Mouse (Mus musculus) limb, embryonic 12.5 days (tissue): ENCODE data around the gene Pagr1b. TPM values are rescaled to one million over a fixed set of nuclear protein-coding genes. Genes with fewer than 3 reads are reported as not detected.

Experiments used
- ATAC-seq: fragments of 200-750 bp; cut with Nextera tagmentation; 2 replicates; pipeline ENCODE4 v1.8.0; 2017; ENCODE audit warnings: low read depth, moderate TSS enrichment; ENCODE audit not compliant: insufficient number of reproducible peaks, insufficient read depth, low FRiP score, low TSS enrichment
- H3K27ac ChIP-seq: fragments of 300-500 bp; sonication (generic); 2 replicates; pipeline ENCODE4 v1.5.1; 2016; ENCODE audit warnings: mild to moderate bottlenecking, moderate library complexity
- H3K27me3 ChIP-seq: fragments of 300-500 bp; sonication (generic); 2 replicates; pipeline ENCODE4 v1.6.1; 2016; ENCODE audit warnings: mild to moderate bottlenecking, moderate library complexity
- H3K36me3 ChIP-seq: fragments of 300-500 bp; sonication (generic); 2 replicates; pipeline ENCODE4 v1.6.1; 2016; ENCODE audit warnings: mild to moderate bottlenecking, moderate library complexity
- H3K4me1 ChIP-seq: fragments of 300-500 bp; sonication (generic); replicated peaks from 2 replicates; pipeline ENCODE4 v1.6.1; 2016
- H3K4me2 ChIP-seq: fragments of 300-500 bp; sonication (generic); 2 replicates; pipeline ENCODE4 v1.6.1; 2016; ENCODE audit warnings: mild to moderate bottlenecking, moderate library complexity
- H3K4me3 ChIP-seq: fragments of 300-500 bp; sonication (generic); replicated peaks from 2 replicates; pipeline ENCODE4 v1.5.1; 2016; ENCODE audit warnings: mild to moderate bottlenecking
- H3K9ac ChIP-seq: fragments of 300-500 bp; sonication (generic); replicated peaks from 2 replicates; pipeline ENCODE4 v1.6.1; 2016; ENCODE audit warnings: mild to moderate bottlenecking, moderate library complexity
- H3K9me3 ChIP-seq: fragments of 300-500 bp; sonication (generic); 2 replicates; pipeline ENCODE4 v1.6.1; 2016; ENCODE audit warnings: mild to moderate bottlenecking, moderate library complexity
- WGBS: fragments of 180-500 bp; shearing (Covaris S2); methylation state at CpG from one replicate; pipeline ENCODE4 v1.1.7; 2016; 5-methylcytosine and 5-hydroxymethylcytosine counted together
- polyA plus RNA-seq: library from polyadenylated mRNA; unstranded; fragments of >200 nt; fragmentation: Nextera tagmentation; extraction: Ambion mirVana; gene quantifications from 2 replicates; pipeline ENCODE4 v1.2.1, GENCODE M21; 2016

The Pagr1b gene
- polyA plus RNA-seq, 1 experiment from 2014 or later = 0.59 TPM

DNA sequence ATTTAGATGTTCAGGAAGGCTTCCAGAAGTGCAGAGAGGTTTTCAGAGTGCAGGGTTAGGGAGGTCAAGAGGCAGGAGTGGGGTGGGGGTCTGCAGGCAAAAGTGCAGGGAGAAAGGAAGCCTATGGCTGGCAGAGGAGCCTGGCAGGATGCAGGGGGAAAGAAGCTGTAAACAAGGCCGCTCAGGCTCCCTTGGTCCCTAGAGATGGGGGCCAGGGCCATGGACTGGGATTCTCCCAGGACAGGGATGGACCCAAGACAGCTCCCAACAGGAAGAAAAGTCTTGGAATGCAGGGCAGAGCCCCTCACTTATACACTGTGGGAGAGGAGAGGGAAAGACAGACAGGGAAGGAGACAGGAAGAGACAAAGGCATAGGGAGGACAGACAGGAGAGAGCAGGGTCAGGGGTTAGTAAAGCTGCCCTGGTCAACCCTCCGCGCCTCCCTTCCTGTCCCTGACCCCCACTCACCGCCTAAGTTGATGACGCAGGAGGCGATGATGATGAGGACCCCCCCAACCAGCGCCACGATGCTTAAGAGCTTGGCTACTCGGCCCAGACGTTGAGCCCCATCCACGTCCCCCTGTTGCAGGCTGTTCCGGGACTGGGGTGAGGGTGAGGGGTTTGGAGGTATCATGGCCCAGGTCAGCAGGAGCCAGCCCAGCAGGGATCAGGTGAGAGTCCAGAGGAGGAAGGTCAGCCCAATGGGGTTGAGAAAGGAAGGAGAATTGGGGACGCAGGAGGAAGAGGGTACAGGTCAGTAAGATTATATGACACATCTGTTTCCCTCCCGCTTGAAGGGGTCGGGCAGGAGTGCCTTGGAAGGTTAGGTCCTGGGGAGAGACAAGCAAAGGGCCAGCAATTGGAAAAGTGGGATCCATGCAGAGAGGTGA is 2.4 kb upstream of the Pagr1b start:
- peaks cover 83% of the 10 kb centered on the region for H3K4me1 ChIP-seq
- WGBS = 84% methylated on average over 15 of the region's 15 CpGs
- peaks cover 50% of the 10 kb centered on the region for H3K36me3 ChIP-seq
- H3K9ac ChIP-seq = peak overlapping the region; percentile 74; the same call in 1 of the 2 replicates
- H3K27me3 ChIP-seq = no peaks in the 10 kb centered on the region
- no peak for ATAC-seq
- H3K4me3 ChIP-seq = peak overlapping the region; percentile 12; the same call in 1 of the 2 replicates
- H3K27ac ChIP-seq = peak overlapping the region; percentile 92
- H3K4me2 ChIP-seq = peak overlapping the region; percentile 92
- H3K9me3 ChIP-seq = no peaks in the 10 kb centered on the region

DNA sequence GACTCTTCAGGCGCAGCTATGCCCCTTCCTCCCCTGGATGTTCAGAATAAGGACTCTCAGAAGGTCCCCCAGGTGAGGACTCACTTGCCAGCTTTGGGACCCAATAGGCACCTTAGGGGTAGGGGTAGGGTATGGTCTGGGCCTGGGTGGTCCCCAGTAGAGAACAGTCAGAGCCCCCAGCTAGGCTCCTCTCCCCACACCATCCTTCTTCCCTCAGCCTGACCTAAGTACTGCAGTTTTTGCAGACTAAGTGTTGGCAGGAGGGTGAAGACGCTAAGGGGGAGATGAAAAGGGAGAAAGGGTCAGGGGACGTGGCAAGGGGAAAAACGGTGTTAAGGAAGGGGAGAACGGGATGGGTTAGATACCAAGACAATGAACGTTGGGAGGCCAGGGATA is 1.7 kb upstream of the Pagr1b start:
- 46% methylated on average over 6 of the region's 6 CpGs for WGBS
- Histone ChIP-seq H3K9me3 (no peaks in the 10 kb centered on the region), H3K9ac (peak overlapping the region; percentile 45; the same call in 1 of the 2 replicates), H3K4me1 (peaks cover 76% of the 10 kb centered on the region), H3K4me3 (peak overlapping the region; percentile 12; the same call in 1 of the 2 replicates), H3K36me3 (peaks cover 50% of the 10 kb centered on the region), H3K27me3 (no peaks in the 10 kb centered on the region), H3K4me2 (peak overlapping the region; percentile 92), H3K27ac (peak overlapping the region; percentile 80)
- no peak for ATAC-seq

DNA sequence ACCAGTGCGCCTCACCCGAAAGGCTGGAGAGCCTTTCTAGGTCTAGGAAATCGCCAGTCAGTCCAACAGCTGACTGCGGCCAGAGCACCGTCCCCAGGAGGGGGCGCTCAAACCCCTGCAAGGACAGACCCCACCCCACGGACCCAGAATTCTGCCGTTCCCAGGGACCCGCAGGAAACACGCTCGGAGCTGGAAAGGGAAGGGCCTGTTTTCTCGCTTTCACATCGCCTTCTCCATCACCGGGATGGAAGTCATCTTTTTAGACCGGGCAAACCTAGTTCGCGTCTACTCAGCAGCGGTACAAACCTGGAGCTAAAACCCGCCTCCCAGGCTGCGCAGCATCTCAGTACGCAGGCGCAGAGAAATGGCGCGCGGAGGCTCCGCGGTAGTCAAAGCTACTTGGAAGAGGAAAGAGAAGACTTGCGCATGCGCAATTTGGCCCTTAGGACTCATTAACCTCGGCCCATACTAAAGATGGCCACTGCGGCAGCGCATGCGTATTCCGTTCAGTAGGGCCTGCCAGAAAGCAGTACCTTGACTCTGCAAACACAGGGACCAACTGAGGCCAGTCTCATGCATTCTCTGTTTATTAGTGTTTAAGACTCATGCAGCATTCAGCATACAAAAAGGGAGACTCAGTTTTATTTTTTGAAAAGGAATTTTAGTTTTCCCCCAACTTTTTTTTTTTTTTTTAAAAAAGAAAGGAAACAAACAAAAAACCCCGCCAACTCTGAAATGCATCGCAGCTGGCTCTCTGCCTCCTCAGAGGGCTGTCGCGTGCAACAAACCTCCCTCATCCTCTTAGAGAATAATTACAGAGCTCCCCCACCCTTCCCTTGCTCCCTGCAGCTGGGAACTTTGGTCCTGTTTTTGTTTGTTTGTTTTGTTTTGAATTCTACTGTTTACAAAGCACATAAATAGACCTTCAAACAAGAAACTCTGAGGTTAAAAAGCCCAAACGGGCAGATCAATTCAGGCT is 976 bp upstream of the Pagr1b start, which contains the start of gene Pagr1a:
Gene Pagr1a (minus strand): TSS at position 382 of the 979 bp plus-strand sequence.
- WGBS = 3% methylated on average over 39 of the region's 39 CpGs
- H3K36me3 ChIP-seq = peaks cover 50% of the 10 kb centered on the region
- H3K4me1 ChIP-seq = peaks cover 69% of the 10 kb centered on the region

DNA sequence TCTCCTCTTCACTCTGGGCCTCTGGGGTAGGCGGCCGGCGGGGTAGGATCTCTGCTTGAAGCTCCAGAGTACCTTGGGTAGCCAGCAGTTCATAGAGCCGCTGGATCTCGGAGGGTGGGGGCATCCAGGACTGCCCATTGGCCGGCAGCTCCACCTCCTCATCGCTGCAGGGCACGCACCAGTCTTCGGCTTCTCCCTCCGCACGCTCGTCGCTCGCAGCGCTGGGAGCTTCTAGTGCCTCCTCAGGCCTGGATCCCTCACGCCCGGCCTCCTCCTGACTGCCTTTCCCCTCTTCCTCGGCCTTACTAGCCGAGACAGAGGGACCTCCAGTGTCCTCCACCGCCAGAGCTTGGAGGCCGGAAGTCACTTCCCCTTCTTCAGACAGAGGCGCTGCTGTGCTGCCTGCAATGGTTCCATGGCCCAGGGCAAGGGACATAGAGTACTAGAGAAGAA is 228 bp upstream of the Pagr1b start:
- H3K4me1 ChIP-seq = peaks cover 62% of the 10 kb centered on the region
- ATAC-seq = peak; percentile 33; the same call in 1 of the 2 replicates
- H3K4me3 ChIP-seq = peak overlapping the region; percentile 68
- WGBS = under 1% methylated on average over 22 of the region's 22 CpGs
- no peaks in the 10 kb centered on the region for H3K27me3 ChIP-seq
- no peaks in the 10 kb centered on the region for H3K9me3 ChIP-seq
- H3K9ac ChIP-seq = peak overlapping the region; percentile 89
- H3K36me3 ChIP-seq = peaks cover 43% of the 10 kb centered on the region
- H3K4me2 ChIP-seq = peak overlapping the region; percentile 92
- peak overlapping the region; percentile 97 for H3K27ac ChIP-seq

More for the DNA sequence above, 976 bp upstream of the Pagr1b start, which contains the start of gene Pagr1a:
- Histone ChIP-seq H3K9me3 (no peaks in the 10 kb centered on the region), H3K9ac (peak within 1 kb of the TSS; percentile 89), H3K4me2 (peak within 1 kb of the TSS; percentile 92), H3K4me3 (peak within 1 kb of the TSS; percentile 68), H3K27ac (peak within 1 kb of the TSS; percentile 97), H3K27me3 (no peaks in the 10 kb centered on the region)
- ATAC-seq = peak; percentile 63

DNA sequence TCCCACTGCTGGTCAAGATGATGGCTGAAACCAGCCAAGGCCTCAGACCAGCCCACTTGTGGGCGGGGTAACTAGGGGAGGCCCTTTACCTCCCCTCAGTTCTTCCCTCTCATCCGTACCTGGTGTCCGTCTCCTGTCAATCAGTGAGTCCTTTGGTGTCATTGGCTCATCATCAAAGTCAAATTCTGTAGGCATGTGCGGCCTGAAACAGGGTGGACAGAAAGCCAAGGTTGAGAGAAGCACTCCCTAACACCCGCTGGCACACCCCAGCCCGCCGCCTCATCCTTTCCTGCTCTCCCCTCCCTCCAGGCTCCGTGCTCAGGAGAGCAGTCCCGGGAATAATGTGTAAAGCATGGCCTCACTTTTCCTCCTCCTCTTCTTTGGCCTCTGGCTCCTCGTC is 203 bp downstream of the Pagr1b start:
- Histone ChIP-seq H3K4me2 (peak overlapping the region; percentile 92), H3K27me3 (no peaks in the 10 kb centered on the region), H3K27ac (peak overlapping the region; percentile 97), H3K4me3 (peak overlapping the region; percentile 68), H3K9me3 (no peaks in the 10 kb centered on the region), H3K4me1 (peaks cover 58% of the 10 kb centered on the region), H3K9ac (peak overlapping the region; percentile 89), H3K36me3 (peaks cover 42% of the 10 kb centered on the region)
- under 1% methylated on average over 10 of the region's 10 CpGs for WGBS
- ATAC-seq = no peak

DNA sequence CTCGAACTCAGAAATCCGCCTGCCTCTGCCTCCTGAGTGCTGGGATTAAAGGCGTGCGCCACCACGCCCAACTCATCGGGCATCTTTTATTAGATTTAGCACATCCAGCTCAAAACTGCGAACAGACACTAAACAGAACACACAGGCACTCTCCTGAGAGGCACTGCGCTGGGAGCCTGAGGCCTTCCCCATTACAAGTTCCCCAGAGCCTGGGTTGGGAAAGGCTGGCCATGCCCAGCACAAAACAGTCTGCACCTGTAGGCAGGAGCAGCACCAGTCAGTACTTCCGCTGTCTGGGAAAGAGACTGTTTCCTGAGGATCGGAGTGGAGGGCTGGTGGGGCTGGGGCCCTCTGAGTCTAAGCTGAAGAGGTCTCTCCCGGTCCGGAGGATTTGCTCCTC is 1.3 kb downstream of the Pagr1b start:
- no peak for ATAC-seq
- Histone ChIP-seq H3K4me1 (peaks cover 47% of the 10 kb centered on the region), H3K4me2 (peak overlapping the region; percentile 92), H3K9ac (no peak overlapping the region; the same call in 1 of the 2 replicates), H3K27me3 (no peaks in the 10 kb centered on the region), H3K9me3 (no peaks in the 10 kb centered on the region), H3K27ac (0 out of 2 replicates have a peak overlapping the region, but pooled peaks have one; percentile 41), H3K4me3 (peak overlapping the region; percentile 68), H3K36me3 (peaks cover 42% of the 10 kb centered on the region)
- WGBS = 91% methylated on average over 12 of the region's 12 CpGs

DNA sequence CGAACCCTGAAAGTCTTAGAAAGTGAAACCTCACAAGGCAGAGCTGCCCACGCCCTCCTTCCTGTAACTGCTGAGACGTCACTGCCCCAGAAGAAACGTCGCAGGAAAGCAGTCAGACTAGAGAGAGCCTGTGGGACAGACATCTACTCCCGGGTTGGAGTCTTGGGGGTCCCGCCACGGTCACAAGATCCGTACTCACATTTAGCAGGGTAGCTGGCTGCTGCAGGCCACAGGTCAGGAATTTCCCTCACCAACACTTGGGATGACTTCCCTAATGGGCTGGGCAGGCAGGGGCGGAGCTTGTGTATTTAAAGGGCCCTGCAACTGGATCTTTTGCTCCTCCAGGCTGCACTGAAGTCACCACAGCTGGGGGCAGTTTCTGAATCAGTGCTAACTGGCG is 2.0 kb downstream of the Pagr1b start, which contains the start of gene Mvp:
Gene Mvp (minus strand): TSS at position 302 of the 400 bp plus-strand sequence.
- H3K36me3 ChIP-seq = peaks cover 42% of the 10 kb centered on the region
- H3K4me3 ChIP-seq = peak within 1 kb of the TSS; percentile 68
- H3K27ac ChIP-seq = 0 out of 2 replicates have a peak within 1 kb of the TSS, but pooled peaks have one; percentile 41
- peak within 1 kb of the TSS; percentile 9; the same call in 1 of the 2 replicates for H3K9ac ChIP-seq
- no peaks in the 10 kb centered on the region for H3K27me3 ChIP-seq
- ATAC-seq = no peak
- H3K9me3 ChIP-seq = no peaks in the 10 kb centered on the region
- H3K4me2 ChIP-seq = peak within 1 kb of the TSS; percentile 92
- H3K4me1 ChIP-seq = peaks cover 41% of the 10 kb centered on the region
- 47% methylated on average over 11 of the region's 11 CpGs for WGBS

DNA sequence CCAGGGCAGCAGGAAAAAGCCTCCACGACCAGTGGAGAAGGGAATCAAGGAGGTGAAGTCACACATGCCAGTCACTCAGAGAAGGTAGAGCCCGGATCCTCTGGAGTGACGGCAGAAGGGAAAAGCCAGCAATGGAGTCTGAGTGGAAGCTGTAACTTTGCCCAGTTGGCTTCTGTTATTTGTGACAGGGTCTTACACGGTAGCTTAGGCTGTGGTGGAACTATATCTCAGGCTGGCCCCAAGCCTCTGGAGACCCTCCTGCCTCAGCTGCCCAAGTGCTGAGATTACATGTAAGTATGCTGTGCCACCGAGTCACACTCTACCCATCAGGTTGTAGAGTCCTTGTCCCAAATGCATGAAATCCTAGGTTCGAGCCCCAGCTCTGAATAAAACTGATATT is 2.9 kb downstream of the Pagr1b start:
- no peak for ATAC-seq
- H3K27ac ChIP-seq = no peak overlapping the region
- peaks cover 38% of the 10 kb centered on the region for H3K36me3 ChIP-seq
- H3K27me3 ChIP-seq = no peaks in the 10 kb centered on the region
- no peak overlapping the region for H3K4me2 ChIP-seq
- WGBS = 93% methylated on average over 6 of the region's 6 CpGs
- peaks cover 32% of the 10 kb centered on the region for H3K4me1 ChIP-seq
- H3K4me3 ChIP-seq = no peak overlapping the region
- no peak overlapping the region for H3K9ac ChIP-seq
- no peaks in the 10 kb centered on the region for H3K9me3 ChIP-seq

DNA sequence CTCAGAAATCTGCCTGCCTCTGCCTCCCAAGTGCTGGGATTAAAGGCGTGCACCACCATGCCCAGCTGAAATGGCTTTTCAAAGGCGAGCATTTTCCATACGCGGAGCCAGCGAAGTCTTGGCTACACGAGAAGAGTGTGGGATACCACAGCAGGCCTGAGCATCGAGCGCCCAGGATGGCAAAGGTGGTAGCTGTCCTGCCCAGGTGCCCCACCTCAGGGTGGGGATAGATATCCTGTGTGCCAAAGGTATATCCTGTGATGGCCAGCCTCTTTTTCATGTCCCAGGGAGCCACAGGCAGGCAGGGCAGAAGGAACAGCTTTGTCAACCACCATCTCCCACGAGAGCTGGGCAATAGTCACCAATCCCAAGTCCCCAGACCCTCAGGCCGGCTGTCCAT is 3.4 kb downstream of the Pagr1b start:
- Histone ChIP-seq H3K9me3 (no peaks in the 10 kb centered on the region), H3K9ac (no peak overlapping the region), H3K27me3 (no peaks in the 10 kb centered on the region), H3K4me3 (no peak overlapping the region), H3K27ac (no peak overlapping the region), H3K4me1 (peaks cover 27% of the 10 kb centered on the region), H3K4me2 (no peak overlapping the region), H3K36me3 (peaks cover 38% of the 10 kb centered on the region)
- 94% methylated on average over 10 of the region's 10 CpGs for WGBS
- no peak for ATAC-seq

DNA sequence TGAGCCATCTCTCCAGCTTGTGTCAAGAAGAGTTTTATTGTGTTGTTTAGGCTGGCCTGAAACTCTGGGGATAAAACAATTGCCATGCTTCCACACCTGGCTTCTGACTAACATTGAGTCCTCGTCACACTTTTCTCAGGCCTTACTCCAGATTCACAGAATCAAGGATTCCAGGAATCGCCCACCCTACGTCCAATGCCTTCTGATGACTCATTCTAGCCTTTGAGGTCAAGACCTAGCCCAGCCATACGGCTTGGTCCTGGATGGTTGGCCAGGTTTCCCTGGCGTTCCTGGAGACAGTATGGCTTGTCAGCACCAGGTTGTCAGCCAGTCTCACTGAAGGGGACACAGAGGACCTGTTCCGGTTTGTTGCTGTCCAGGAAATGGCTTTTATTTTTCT is 3.9 kb downstream of the Pagr1b start:
- WGBS = 90% methylated on average over 6 of the region's 6 CpGs
- Histone ChIP-seq H3K4me1 (peaks cover 23% of the 10 kb centered on the region), H3K27me3 (no peaks in the 10 kb centered on the region), H3K4me2 (no peak overlapping the region), H3K9ac (no peak overlapping the region), H3K4me3 (no peak overlapping the region), H3K9me3 (no peaks in the 10 kb centered on the region), H3K27ac (no peak overlapping the region), H3K36me3 (peaks cover 38% of the 10 kb centered on the region)
- no peak for ATAC-seq
